Mouse (Mus musculus) kidney, embryonic 14.5 days (tissue): ENCODE measurements at regions not wholly inside any gene's neighbourhood (a gene's known extent, or its start where the extent isn't known, plus 50 kb on each side); places are given as distances from the start of the nearest gene placed in this dataset.

ENCODE experiments used
- ATAC-seq: fragments of 200-750 bp; cut with Nextera tagmentation; 2 replicates; pipeline ENCODE4 v1.8.0; 2017; ENCODE audit warnings: moderate number of reproducible peaks, mild to moderate bottlenecking, moderate TSS enrichment, moderate library complexity; ENCODE audit not compliant: low FRiP score, low TSS enrichment
- H3K27ac ChIP-seq: fragments of 300-500 bp; sonication (generic); 2 replicates; pipeline ENCODE4 v1.5.1; 2014; ENCODE audit warnings: low read depth, mild to moderate bottlenecking, low read length, moderate library complexity, mixed read lengths
- H3K27me3 ChIP-seq: fragments of 300-500 bp; sonication (generic); 2 replicates; pipeline ENCODE4 v1.6.1; 2014; ENCODE audit warnings: mild to moderate bottlenecking, low read length; ENCODE audit not compliant: control insufficient read depth, insufficient read depth
- H3K36me3 ChIP-seq: fragments of 300-500 bp; sonication (generic); 2 replicates; pipeline ENCODE4 v1.6.1; 2014; ENCODE audit warnings: low read length, mixed read lengths; ENCODE audit not compliant: control insufficient read depth, insufficient read depth
- H3K4me1 ChIP-seq: fragments of 300-500 bp; sonication (generic); 2 replicates; pipeline ENCODE4 v1.6.1; 2014; ENCODE audit warnings: low read length, mixed read lengths; ENCODE audit not compliant: control insufficient read depth, insufficient read depth
- H3K4me2 ChIP-seq: fragments of 300-500 bp; sonication (generic); replicated peaks from 2 replicates; pipeline ENCODE4 v1.6.1; 2014; ENCODE audit warnings: low read depth, mild to moderate bottlenecking, low read length
- H3K4me3 ChIP-seq: fragments of 300-500 bp; sonication (generic); 2 replicates; pipeline ENCODE4 v1.5.1; 2014; ENCODE audit warnings: mild to moderate bottlenecking, low read length
- H3K9ac ChIP-seq: fragments of 300-500 bp; sonication (generic); 2 replicates; pipeline ENCODE4 v1.6.1; 2014; ENCODE audit warnings: low read depth, mild to moderate bottlenecking, low read length, moderate library complexity
- H3K9me3 ChIP-seq: fragments of 300-500 bp; sonication (generic); 2 replicates; pipeline ENCODE4 v1.6.1; 2016; ENCODE audit warnings: low read length; ENCODE audit not compliant: control insufficient read depth
- WGBS: fragments of 180-500 bp; shearing (Covaris S2); extraction: QIAGEN DNeasy Blood & Tissue Kit; methylation state at CpG from one replicate; pipeline ENCODE4 v1.1.7; 2014; 5-methylcytosine and 5-hydroxymethylcytosine counted together

DNA sequence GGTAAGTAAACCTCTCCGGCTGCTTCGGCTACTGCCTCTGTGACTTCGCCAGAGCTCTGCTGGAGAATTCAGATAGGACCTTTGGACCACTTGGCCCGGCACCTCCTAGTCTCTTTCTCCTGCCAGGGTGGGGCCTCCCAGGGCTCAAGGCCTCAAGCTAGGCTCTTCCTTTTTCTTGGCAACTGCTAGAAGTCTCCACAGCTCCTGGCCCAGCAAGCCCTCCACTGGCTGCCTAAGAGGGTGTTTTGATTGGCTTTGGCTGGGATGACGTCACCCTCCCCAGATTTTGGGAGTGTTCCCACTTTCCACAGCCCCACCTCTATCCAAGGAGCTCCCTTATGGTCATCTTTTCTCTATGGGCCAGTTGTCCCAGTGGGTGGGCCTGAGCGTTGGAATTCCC lies 949.4 kb downstream of the 4930447A16Rik start:
- Histone ChIP-seq H3K4me2 (no peak overlapping the region), H3K27me3 (no peaks in the 10 kb centered on the region), H3K4me3 (no peak overlapping the region), H3K4me1 (peaks cover 7% of the 10 kb centered on the region; the same call in 1 of the 2 replicates), H3K9ac (no peak overlapping the region), H3K27ac (no peak overlapping the region), H3K36me3 (no peaks in the 10 kb centered on the region), H3K9me3 (no peaks in the 10 kb centered on the region)
- peak; percentile 16; the same call in 1 of the 2 replicates for ATAC-seq
- WGBS, result 78% methylated on average over 6 of the region's 6 CpGs

DNA sequence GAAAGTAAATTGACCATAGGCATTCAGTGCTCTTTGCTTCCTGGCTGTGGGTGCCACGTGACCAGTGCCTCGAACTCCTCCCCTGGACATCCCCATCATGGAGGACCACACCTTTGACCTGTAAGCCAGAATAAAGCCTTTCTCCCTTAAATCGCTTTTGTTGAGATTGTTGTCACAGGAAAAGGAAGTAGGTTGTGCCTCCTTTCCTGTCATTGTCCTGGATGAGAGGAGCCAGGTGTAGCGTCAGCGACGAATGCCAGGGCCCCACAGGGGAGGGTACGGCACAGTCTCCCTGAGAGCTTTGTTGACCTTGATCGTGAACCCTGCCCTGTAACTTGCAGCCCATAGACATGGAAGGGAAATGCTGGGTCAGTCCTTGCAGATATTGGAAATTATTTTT lies 952.8 kb downstream of the 4930447A16Rik start:
- Histone ChIP-seq H3K9me3 (no peaks in the 10 kb centered on the region), H3K4me3 (no peak overlapping the region), H3K27ac (no peak overlapping the region), H3K9ac (no peak overlapping the region), H3K4me2 (no peak overlapping the region), H3K36me3 (no peaks in the 10 kb centered on the region), H3K4me1 (peaks cover 7% of the 10 kb centered on the region; the same call in 1 of the 2 replicates), H3K27me3 (no peaks in the 10 kb centered on the region)
- ATAC-seq, result no peak
- 60% methylated on average over 8 of the region's 8 CpGs for WGBS

DNA sequence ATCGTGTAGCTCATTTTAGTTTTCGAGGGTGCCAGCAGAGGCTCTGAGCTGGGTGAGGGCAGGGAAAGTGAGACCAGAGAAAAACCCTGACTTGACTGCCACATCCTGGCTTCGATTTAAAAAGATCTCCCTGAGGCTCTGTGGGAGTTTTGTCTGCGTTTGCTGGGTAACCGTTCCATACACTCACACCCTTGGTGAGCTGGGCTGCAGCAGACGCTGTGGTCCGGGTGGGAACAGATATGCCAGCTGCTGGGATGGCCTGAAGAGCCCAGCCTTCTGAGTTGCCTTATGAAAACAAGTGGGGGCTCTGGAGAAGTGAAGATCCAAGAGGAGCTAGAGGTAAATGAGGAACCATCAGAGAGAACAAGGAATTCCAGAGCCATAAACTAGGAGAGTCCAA lies 962.3 kb downstream of the 4930447A16Rik start:
- Histone ChIP-seq H3K4me1 (peaks cover 17% of the 10 kb centered on the region; the same call in 1 of the 2 replicates), H3K27ac (no peak overlapping the region), H3K9ac (no peak overlapping the region), H3K27me3 (no peaks in the 10 kb centered on the region), H3K4me3 (no peak overlapping the region), H3K9me3 (no peaks in the 10 kb centered on the region), H3K36me3 (no peaks in the 10 kb centered on the region), H3K4me2 (no peak overlapping the region)
- no peak for ATAC-seq
- 66% methylated on average over 7 of the region's 7 CpGs for WGBS

DNA sequence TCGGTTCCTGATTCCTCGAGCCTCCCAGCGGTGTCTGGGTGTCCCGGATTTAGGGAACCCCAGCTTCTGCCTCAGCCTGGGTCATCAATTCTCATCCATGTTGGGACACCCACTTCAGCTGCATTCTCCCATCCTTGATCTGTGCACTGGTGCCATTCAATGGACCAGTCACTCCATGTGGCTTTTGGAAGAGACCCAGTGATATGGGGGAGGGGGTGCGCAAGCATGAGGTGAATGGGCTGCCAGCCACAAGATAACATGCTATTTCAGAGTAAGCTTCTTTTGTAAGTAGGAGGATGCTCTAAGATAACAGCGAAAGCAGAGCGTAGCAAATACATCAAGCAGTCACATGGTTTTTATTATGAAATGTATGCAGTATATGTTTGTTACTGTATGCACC lies 963.1 kb downstream of the 4930447A16Rik start:
- no peaks in the 10 kb centered on the region for H3K9me3 ChIP-seq
- no peaks in the 10 kb centered on the region for H3K36me3 ChIP-seq
- ATAC-seq, result no peak
- no peak overlapping the region for H3K4me3 ChIP-seq
- no peaks in the 10 kb centered on the region for H3K27me3 ChIP-seq
- peaks cover 17% of the 10 kb centered on the region; the same call in 1 of the 2 replicates for H3K4me1 ChIP-seq
- H3K4me2 ChIP-seq, result no peak overlapping the region
- H3K27ac ChIP-seq, result no peak overlapping the region
- 95% methylated on average over 7 of the region's 7 CpGs for WGBS
- H3K9ac ChIP-seq, result no peak overlapping the region

DNA sequence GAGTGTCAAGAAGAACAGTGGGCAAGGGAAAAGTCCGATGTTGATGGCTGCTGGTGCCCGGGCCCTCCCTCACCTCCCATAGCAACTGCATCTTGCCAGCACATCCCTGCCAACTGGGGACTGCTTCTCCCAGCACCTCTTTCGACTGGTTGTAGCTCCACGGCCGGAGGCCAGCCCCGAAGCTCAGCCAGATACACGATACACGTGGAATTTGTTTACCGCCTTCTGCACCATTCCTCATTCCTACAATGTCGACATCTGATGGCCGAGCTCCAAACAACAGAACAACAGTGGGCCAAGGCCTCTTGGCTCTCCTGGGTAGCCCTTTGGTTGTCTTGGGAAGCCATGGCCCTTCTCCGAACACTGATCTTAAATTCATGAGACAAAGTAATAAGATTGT lies 965.1 kb downstream of the 4930447A16Rik start:
- H3K9me3 ChIP-seq, result no peaks in the 10 kb centered on the region
- H3K27ac ChIP-seq, result no peak overlapping the region
- H3K4me3 ChIP-seq, result no peak overlapping the region
- ATAC-seq, result no peak
- H3K9ac ChIP-seq, result no peak overlapping the region
- H3K4me1 ChIP-seq, result 0 out of 2 replicates have a peak, but pooled peaks cover 2% of the 10 kb centered on the region
- H3K36me3 ChIP-seq, result no peaks in the 10 kb centered on the region
- H3K4me2 ChIP-seq, result no peak overlapping the region
- 84% methylated on average over 12 of the region's 12 CpGs for WGBS
- no peaks in the 10 kb centered on the region for H3K27me3 ChIP-seq

DNA sequence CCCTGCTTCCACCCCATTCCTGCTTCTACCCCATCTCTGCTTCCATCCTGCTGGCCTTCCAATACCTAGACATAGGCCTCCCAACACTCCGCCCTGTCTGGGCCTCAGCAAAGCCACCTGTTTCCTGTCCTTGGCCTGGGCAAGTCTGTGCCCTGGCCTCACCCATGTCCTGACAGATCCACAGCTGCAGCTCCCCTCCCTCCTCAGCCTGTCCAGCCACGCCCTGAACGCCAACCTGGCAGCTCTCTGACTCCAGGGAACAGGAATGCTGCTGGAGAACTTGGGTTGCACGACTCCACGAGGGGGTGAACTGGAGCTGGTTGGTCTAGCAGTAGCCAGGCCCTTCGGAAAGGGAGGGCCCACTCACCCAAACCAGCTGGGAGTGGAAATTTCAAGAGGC lies 966.1 kb downstream of the 4930447A16Rik start:
- no peak overlapping the region for H3K27ac ChIP-seq
- WGBS, result 58% methylated on average over 6 of the region's 6 CpGs
- no peak overlapping the region for H3K9ac ChIP-seq
- no peaks in the 10 kb centered on the region for H3K36me3 ChIP-seq
- H3K9me3 ChIP-seq, result no peaks in the 10 kb centered on the region
- H3K4me3 ChIP-seq, result no peak overlapping the region
- no peaks in the 10 kb centered on the region for H3K4me1 ChIP-seq
- ATAC-seq, result peak; percentile 48; the same call in 1 of the 2 replicates
- no peak overlapping the region for H3K4me2 ChIP-seq
- no peaks in the 10 kb centered on the region for H3K27me3 ChIP-seq

DNA sequence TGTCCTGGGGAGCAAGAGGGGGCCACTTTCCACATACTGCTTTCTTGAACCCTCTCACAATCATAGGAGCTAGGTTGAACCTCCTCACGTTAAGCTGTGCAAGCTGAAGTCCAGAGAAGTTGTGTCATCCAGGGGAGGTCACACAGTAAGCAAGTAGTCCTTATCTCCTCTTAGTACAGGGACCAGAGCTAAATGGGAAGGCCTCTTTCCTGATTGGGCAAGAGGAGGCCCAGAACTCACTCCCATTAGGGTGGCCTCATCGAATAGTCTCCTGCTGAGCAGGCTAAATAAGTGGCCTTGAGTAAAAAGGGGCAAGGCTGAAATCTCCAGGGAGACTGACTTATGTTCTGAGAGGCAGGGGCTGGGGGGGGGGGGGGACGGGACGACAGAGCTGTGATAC lies 966.5 kb downstream of the 4930447A16Rik start:
- no peaks in the 10 kb centered on the region for H3K9me3 ChIP-seq
- no peak overlapping the region for H3K4me3 ChIP-seq
- WGBS, result 50% methylated on average over 3 of the region's 4 CpGs
- no peaks in the 10 kb centered on the region for H3K27me3 ChIP-seq
- ATAC-seq, result 0 out of 2 replicates have a peak, but pooled peaks have one; percentile 53
- no peaks in the 10 kb centered on the region for H3K4me1 ChIP-seq
- H3K4me2 ChIP-seq, result no peak overlapping the region
- H3K27ac ChIP-seq, result no peak overlapping the region
- H3K36me3 ChIP-seq, result no peaks in the 10 kb centered on the region
- no peak overlapping the region for H3K9ac ChIP-seq

DNA sequence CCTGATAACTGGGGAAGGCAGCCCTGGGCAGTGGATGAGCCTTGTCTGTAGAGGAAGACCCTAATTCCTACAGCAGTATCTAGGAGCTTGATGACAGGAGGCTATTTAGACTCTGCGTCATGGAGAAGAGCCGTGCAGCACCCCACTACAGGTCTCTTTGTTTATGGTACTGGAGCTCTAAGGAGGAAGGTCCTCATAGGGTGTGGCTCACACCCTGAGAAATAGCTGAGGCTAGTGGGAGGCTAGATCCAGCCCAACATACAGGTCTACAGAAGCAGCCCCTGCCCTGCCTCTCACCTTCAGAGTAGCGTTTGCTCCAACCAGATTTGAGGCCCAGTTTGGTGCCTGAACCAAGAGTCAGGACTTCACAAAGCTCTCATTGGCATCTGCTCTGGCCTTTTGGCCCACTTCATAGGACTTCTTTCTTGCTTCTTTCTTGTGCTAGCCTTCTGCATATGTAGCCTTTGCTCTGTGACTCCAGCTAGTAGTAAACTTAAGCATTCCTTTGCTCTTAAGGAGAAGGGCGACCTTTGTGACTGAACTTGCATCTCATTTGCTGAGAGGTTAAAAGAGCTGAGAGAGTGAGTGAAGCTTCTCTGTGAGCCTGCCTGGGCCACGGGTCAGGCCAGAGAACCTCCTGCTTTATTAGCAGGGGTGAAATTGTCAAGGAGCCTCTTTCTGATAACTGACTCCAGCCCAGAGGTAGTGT lies 967.2 kb downstream of the 4930447A16Rik start:
- no peaks in the 10 kb centered on the region for H3K36me3 ChIP-seq
- no peaks in the 10 kb centered on the region for H3K4me1 ChIP-seq
- WGBS, result 57% methylated on average over 5 of the region's 5 CpGs
- no peak for ATAC-seq
- H3K4me2 ChIP-seq, result no peak overlapping the region
- H3K9ac ChIP-seq, result no peak overlapping the region
- no peak overlapping the region for H3K27ac ChIP-seq
- H3K27me3 ChIP-seq, result no peaks in the 10 kb centered on the region
- no peak overlapping the region for H3K4me3 ChIP-seq
- no peaks in the 10 kb centered on the region for H3K9me3 ChIP-seq

DNA sequence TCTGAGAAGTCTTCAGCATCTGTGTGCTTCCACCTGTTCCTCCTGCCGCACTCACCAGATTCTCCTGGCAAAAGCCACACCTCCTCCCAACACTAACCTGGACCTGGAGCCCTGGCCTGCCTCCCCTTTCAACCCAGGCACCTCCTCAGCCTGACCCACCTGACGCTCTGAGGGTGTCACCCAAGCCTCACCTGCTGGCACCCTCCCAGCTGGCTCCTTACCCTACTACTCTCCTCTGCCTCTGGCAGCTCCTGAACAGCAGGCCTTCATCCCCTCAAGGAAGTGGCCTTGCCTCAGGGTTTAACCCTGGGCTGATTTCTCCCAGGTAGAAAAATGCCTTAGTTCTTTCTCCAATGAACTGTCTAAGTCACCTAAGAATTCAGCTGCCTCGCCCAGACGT lies 973.5 kb downstream of the 4930447A16Rik start:
- no peaks in the 10 kb centered on the region for H3K9me3 ChIP-seq
- H3K4me3 ChIP-seq, result no peak overlapping the region
- H3K27ac ChIP-seq, result no peak overlapping the region
- no peaks in the 10 kb centered on the region for H3K27me3 ChIP-seq
- no peak overlapping the region for H3K4me2 ChIP-seq
- no peaks in the 10 kb centered on the region for H3K4me1 ChIP-seq
- 65% methylated on average over 4 of the region's 4 CpGs for WGBS
- H3K9ac ChIP-seq, result no peak overlapping the region
- ATAC-seq, result no peak
- H3K36me3 ChIP-seq, result no peaks in the 10 kb centered on the region
